Comparison of ENCODE assay signal across 16 mouse cellular contexts in the genomic region with DNA sequence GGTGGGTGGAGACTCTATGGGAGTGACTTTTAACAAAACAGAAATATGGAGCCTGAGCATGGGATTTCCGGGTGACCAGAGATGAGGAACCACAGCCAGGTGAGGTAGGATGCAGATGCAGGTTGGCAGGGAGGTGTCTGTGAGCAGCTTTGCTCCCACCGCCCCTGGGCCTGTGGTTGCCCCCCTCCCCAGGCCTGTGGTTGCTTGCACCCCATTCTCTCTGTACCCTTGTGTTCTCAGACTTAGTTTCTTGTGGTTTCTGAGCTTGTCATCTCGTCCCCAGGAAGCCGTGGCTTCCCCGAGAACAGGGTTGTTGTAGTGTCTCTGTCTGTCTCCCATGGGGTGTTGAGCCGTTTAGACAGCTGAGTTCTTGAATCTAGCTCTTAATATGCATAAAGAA.
A peak's percentile ranks its signal among the peaks of the same experiment; 100 is the strongest.
DNase-seq lines count a peak whose midpoint lies in the region; TF ChIP-seq lines count a peak whose summit lies in the region.
"Had no signal": no experiment of that assay in that cellular context is flagged by ENCODE, and none has a peak within 500 bp of the region (broad histone marks: within the 10 kb centered on the region; RNA-seq: fewer than 3 reads in every experiment).

No protein-coding gene starts in this region.

- peak; percentile 75 for DNase-seq in CD4-positive, CD25-positive, alpha-beta regulatory T cell, adult 2 months (ENCODE audit: low read depth, low spot score)
- DNase-seq in CD8-positive naive resting alpha-beta T cell, adult 2 months (ENCODE audit: low read depth in 2 of 2, low spot score in 2 of 2): peak; percentile 72 to 82
- DNase-seq in naive thymus-derived CD4-positive, alpha-beta T cell, adult 2 months (ENCODE audit: low read depth): peak; percentile 87
- peak; percentile 86 for DNase-seq in thymus, postnatal 14 days
- DNase-seq in cerebellum, postnatal 10 days: no peak
- DNase-seq in gastrocnemius, adult 2 months: no peak
- DNase-seq in layer of hippocampus, postnatal 14 days (ENCODE audit: low spot score in 2 of 2): no peak
- DNase-seq: cerebellum, adult 8-10 months; gastrocnemius, postnatal 25 days; kidney, postnatal 4 days; midbrain, embryonic 14.5 days; right cerebral cortex, postnatal 25 days had no signal

- H3K27ac ChIP-seq in gastrocnemius, adult 2 months: no peak overlapping the region
- H3K27ac ChIP-seq: embryonic facial prominence, embryonic 12.5 days; limb, embryonic 15.5 days; liver, embryonic 15.5 days had no signal

- intact Hi-C loops in gastrocnemius, adult 2 months (cut with DNase I): loop anchor here (10.0 kb wide), 1 partner anchor 106 kb away; no protein-coding TSS in a partner anchor

- no peak overlapping the region for H3K4me3 ChIP-seq in gastrocnemius, adult 2 months
- H3K4me3 ChIP-seq: embryonic facial prominence, embryonic 12.5 days; erythroblast, embryonic 14.5 days; limb, embryonic 15.5 days; liver, embryonic 15.5 days had no signal

- TF ChIP-seq CTCF in gastrocnemius, adult 2 months (IDR thresholded peaks at IDR 0.05): no peak

Comparison
In these comparisons a context has a peak if more than half of its experiments do, and no peak if none do; other contexts are left out.
1. DNase-seq: peak in CD4-positive, CD25-positive, alpha-beta regulatory T cell, adult 2 months (single experiment), CD8-positive naive resting alpha-beta T cell, adult 2 months (2 of 2), naive thymus-derived CD4-positive, alpha-beta T cell, adult 2 months (single experiment) and thymus, postnatal 14 days (single experiment); none in cerebellum, postnatal 10 days (0 of 2), gastrocnemius, adult 2 months (single experiment) and layer of hippocampus, postnatal 14 days (0 of 2).